Mouse (Mus musculus) T-helper 1 cell (primary cell): ENCODE data around the gene Chmp4b.

Experiments
- in situ Hi-C: fragments of 300-600 bp; cut with MboI, MseI; formaldehyde crosslinking; loops from one replicate; pipeline ENCODE4 v1.15.1; 2025; ENCODE audit warnings: high pct_unique_total_duplicates

Chmp4b gene

DNA sequence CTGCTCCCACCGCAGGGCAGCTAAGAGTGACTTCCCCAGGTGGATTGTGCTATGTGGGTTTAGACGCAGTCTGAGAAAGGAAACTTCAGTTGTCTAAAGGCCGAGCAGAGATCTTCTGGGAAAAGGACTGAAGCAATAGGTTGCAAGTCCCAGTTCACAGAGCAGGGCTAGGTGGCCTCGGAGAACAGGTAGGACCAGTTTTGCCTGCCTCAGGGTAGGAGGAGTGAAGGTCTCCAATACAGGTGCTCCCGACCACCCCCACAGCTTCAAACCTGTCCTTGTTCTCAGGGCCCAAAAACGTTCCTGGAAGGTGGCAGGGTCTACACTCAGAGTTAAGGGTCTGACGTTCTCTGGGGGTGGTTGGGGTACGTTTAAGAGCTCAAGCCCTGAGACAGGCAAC lies at the start of gene Chmp4b:
TSS of gene Chmp4b (plus strand) at position 343 of the 400 bp plus-strand sequence.
- in situ Hi-C loops: no loop called here

DNA sequence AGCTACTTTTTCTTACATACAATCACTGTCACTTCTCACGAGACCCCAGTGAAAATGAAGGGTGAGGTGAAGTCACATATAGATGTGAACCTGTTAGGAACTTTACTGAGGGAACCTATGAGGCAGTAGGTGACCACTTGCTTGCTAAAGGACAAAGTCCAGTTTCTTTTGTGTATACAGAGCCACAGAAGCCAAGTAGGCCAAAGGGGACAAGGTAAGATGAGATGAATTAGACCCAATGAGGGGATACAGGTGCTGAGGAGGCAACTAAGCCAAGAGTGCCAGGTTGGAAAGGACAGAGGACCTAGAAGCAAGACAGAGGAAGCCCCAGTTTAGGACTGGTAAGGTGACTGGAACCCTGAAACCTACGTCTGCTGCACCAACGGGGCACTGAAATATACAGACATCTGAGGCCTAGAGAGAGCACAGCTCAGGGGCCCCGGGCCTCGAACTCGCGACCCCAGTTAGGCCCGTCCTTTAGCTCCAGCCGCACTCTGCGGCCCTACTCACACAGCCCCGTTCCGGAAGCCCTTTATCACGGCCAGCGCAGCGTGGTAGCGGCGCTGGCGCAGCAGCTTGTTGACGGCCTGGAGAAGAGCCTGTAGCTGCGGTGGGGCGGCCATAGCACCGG lies 48.4 kb upstream of the Chmp4b start:
- in situ Hi-C loops: no loop called here

DNA sequence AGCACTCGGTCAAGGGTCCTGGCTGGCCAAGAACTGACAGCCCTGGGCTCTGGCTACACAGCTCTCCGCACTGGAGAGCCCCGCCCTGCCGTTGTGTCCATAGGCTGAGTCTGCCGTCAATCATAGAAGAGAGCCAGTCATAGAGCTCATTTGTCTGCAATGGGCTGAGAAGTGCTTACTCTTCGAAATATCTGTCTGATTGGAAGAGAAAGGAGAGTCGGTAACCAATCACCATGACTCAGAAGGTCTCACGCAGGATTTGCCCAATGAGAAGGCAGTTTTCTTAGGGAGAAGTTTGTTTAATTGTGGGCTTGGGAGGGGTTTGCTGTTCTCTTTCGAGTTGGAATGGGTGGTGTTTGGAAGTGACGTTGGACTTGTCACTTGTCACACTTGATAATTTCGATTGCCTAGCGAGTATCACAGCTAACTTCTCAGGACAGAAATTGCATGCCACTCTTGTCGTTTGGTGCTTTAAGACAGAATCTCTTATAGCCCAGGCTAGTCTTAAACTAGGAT lies 47.8 kb upstream of the Chmp4b start, which contains the start of gene Pxmp4:
TSS of gene Pxmp4 (minus strand) at position 71 of the 516 bp plus-strand sequence.
- in situ Hi-C loops: no loop called here

DNA sequence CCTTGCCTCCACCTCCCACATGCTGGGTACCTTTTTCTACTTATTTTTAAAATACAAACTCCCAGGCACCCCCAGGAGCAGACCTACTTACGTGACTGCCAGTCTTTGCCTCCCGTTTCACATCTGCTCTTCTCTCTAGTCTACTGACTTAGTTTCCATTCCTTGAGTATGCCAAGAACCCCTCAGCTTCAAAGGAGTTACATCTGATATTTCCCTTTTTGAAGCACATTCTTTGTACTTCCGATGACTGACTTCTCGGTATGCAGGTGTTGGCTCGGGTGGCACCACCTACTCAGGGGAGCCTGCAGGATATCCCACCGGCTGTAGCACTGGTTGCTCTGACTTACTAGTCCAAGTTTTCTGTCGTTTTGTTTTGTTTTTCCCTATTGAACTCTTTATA lies 47.3 kb upstream of the Chmp4b start:
- in situ Hi-C loops: no loop called here

DNA sequence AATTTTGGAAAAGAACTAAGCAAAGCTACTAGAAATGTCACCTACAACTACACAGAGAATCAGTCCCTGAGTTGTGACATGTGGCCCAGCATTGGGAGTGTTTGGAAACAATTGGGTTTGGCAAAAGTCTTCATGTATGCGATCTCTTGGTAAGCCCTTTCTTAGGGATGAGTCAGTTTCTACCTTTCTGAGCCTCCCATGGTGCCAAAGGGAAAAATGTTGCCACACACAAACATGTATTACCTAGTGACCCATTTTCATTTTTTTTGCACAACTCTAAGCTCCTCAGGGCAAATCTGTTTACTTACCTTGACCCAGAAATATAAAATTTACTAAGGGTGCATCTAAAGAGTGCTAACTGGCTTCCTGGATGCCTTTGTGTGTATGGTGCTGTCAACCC lies 44.5 kb upstream of the Chmp4b start:
- in situ Hi-C loops: no loop called here

DNA sequence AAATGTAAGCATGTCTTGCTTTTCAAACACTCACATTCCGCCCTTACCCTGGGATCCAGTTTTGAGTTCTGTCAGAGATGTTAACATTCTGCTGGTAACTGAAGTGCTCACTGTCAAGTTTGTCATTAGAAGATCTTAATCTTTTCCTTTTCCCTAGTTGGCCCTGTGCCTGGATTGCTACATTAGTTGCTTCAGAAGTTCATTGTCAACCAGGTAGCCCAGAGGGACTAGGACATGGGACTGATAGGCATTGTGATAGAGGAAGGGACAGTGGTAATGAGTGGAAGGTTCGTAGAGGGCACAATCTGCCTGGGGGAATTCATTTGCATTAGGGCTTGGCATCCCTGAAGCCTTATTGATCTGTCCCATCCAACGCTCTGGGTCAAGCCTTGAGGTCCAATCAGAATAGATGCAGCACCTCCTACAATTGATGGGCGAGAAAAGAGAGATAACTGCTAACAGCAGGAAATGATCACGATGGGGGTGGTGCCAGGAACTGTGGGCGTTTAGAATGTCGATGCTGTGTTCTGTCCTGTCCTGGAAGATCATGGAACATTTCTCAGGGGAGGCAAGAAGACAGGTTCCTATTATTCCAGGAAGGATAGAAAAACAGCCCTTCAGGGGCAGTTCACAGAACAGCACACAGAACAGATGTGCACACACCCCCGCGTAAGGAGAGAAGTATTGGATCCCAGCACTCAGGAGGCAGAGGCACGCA lies 42.3 kb upstream of the Chmp4b start:
- in situ Hi-C loops: no loop called here

DNA sequence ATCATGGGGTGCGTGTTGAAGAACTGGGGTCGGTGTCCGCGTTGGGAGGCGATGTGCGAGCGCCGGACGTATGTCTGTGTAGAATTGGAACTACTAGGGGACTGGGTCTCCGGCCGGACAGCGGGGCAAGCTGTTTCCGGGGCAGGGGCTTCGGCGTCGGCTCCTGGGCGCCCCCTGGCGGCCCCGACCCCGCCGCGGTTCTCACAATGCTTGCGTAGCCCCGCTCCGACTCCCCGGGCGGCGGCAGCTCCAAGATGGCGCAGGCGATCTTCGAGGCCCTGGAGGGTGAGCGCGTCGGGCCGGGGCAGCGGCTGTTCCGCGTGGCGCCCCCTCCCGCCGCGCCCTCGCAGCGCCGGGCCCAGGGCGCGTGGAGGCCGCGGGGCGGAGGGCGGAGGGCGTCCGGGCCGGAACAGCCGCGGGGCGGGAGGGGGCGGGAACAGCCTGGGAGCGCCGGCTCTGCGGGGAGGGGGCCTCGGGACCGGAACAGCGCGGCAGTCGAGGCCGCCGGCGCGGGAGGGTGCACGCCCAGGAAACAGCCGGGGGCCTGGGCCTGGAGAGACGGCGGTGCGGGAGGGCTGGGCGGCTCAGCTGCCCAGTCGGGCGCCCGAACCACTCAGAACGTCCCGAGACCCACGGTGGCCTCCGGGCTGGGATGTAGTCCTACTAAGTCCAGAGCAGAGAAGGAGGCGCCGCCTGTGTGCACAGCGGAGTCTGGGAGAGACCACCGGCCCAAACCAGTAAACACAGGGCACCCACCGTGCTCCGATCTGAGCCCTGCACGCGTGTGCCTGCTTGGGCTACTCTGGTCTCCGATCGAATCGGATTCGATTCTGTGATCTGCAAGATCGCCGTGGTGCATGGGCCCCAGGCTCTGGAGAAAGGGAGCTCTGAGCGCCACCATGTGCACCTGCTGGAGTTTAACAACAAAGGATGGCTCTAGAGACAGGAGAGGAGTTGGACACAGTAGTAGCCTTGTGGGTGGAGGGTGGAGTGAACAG lies 38.1 kb upstream of the Chmp4b start, which contains the start of the genes Zfp341 and 4930519P11Rik:
TSS of gene Zfp341 (plus strand) at position 180 of the 998 bp plus-strand sequence.
TSS of gene 4930519P11Rik (minus strand) at position 320 of the 998 bp plus-strand sequence.
- in situ Hi-C loops: loop anchor here (5.0 kb wide), 1 partner anchor 44 kb away; no protein-coding TSS in a partner anchor

DNA sequence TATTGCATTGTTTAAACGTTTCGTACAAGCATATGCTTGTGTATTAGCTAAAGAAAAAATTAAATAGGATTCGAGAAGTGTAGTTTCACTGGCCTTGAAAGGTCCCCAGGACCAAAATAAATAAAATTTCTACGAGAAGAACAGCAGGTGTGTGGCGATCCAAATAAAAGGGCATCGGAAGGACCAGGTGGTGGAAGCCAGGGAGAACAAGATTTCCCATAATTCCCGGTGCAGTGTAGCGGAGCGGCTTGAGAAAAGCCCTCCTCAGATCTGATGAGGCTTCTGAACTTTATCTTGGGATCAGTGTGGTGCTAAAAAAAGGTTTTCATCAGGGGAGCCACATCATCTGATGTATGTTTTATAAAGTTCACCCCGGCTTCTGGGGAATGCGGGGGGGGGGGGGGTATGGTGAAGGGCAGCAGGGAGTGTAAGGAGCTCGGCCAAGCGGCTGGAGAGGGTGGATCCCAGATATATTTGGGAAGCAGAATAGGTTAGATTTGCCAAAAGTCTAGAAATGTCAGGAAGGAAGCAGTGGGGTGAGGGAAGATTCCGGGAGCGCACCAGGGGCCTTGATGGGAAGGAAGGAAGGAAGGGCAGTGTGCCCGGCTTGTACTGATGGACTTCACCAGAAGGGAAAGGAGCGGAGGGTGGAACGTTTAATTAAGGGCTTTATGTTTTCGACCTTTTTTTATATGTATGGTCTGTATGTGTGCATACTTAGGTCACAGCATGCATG lies 36.5 kb upstream of the Chmp4b start:
- in situ Hi-C loops: loop anchor here (5.0 kb wide), 1 partner anchor 42 kb away; no protein-coding TSS in a partner anchor

DNA sequence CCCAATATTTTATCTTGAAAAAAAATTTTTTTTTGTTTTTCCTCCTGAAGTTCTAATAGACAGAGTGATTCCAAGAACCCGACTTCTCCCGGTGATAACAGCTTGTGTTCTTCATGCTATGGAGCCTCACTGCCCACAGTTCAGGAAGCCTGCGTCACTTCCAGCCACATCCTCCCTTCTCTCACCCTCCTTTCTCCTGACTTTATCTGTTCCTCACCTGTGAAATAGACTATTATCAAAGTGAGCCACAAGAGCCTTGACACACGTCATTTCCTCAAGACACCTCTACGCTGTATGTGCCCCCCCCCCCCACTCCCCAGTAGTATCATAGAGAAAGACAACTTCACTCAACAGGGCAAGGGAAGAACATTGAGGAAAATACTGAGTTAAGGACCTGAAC lies 35.8 kb upstream of the Chmp4b start:
- in situ Hi-C loops: no loop called here

DNA sequence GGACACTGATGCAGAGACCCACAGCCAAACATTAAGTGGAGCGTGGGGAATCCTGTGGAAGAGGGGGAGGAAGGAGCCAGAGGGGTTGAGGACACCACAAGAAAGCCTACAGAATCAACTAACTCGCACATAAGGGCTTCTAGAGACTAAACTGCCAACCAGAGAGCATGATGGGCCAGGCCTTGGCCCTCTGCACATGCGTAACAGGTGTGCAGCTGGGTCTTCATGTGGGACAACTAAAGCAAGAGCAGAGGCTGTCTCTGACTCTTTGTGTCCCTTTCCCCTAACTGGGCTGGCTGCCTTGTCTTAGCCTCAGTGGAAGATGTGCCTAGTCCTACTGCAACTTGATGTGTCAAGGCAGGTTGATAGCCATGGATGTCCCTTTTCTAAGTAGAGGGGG lies 34.4 kb upstream of the Chmp4b start:
- in situ Hi-C loops: no loop called here

DNA sequence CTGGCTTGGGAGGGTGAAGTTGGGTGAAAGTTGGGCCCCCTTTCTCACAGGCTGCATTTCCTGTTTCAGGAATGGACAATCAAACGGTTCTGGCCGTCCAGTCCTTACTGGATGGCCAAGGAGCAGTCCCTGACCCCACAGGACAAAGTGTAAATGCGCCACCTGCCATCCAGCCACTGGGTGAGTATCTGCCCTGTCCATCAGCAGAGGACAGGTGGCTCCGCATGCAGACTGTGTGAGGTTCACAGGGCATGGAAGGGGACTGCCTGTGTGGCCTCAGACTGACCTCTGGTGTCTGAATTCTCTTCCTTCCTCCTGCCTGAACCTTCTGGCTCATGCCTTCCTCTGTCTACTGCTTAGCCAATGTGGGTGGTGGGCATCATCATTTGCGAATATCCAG lies 29.8 kb upstream of the Chmp4b start:
- in situ Hi-C loops: no loop called here

DNA sequence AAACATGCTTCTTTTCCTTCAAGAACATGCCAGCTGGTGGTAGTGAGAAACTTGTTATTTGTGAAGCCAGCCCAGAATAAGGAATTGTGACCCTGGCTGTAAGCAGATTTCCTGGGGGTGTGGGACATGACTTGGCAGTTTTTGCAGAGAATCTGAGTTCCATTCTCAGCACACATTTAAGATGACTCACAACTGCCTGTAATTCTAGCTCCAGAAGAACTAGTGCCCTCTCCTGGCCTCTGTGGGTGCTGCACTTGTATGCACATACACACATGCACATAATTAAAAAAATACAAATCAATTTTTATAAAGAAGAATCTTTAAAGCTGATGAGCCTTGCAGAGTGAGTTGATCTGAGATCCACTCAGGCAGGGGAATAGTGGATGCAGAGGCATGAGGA lies 27.4 kb upstream of the Chmp4b start:
- in situ Hi-C loops: no loop called here

DNA sequence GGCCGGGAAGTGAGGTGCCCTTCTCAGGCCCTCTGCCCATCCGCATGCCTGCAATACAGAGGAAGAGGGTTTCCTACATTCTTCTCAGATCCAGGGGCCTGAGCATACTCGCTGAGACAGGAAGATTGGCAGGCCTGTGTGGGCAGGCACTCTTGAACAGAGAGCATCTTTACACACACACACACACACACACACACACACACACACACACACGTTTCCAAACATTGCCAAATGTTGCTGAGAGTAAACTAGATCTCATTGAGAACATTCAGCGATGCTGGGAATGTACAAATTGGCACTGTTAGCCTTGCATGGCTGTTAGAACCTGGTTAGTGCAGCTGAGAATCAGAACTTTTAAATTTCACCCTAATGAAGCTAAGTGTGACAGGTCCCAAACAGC lies 21.0 kb upstream of the Chmp4b start:
- in situ Hi-C loops: no loop called here

DNA sequence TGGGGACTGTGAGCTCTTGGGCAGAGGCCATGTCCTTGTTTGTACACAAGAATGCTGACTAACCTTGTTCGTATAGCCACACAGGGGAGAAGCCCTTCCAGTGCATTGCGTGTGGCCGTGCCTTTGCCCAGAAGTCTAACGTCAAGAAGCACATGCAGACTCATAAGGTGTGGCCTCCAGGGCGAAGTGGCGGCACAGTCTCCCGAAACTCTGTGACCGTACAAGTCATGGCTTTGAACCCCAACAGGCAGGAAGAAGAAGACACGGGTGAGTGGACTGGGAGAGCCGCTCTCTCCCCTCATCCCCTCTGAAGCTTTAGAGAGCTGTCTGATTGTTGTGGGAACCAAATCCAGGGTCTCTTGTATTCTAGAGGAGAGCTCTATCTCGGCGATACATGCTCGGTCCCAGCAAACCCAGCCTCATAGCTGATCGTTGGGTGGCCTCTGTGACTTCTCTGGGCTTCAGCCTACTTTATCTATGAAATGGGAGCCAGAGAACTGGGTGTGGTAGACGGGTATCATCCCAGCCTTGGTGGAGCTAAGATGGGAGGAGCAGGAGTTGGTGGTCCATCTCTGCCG lies 19.2 kb upstream of the Chmp4b start:
- in situ Hi-C loops: no loop called here

DNA sequence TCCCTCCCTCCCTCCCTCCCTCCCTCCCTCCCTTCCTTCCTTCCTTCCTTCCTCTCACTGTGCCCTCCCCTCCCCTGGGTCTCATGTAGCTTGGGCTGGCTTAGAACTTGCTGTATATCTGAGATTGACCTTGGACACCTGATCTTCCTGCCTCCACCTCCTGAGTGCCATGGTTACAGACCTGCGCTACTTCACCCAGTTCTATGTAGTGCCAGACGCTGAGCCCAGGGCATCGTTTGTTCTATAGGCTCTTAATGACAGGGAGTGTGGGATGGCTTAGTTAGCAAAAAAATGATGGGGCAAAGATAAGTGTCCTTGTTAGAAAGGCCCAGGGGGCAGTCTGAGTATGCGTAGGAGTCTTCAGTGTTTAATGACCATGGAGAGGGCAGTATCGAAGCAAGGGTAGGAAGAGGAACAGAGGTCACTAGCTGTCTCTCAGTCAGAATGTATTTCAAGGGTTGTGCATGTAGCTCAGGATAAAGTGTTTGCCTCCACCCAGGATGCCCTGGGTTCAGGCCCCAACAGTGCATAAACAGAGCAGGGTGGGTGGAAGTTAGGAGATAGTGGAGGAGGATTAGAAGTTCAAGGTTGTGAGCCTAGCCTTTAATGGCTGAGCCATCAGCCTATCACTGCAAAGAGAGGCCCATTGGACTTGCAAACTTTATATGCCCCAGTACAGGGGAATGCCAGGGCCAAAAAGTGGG lies 18.3 kb upstream of the Chmp4b start:
- in situ Hi-C loops: no loop called here

DNA sequence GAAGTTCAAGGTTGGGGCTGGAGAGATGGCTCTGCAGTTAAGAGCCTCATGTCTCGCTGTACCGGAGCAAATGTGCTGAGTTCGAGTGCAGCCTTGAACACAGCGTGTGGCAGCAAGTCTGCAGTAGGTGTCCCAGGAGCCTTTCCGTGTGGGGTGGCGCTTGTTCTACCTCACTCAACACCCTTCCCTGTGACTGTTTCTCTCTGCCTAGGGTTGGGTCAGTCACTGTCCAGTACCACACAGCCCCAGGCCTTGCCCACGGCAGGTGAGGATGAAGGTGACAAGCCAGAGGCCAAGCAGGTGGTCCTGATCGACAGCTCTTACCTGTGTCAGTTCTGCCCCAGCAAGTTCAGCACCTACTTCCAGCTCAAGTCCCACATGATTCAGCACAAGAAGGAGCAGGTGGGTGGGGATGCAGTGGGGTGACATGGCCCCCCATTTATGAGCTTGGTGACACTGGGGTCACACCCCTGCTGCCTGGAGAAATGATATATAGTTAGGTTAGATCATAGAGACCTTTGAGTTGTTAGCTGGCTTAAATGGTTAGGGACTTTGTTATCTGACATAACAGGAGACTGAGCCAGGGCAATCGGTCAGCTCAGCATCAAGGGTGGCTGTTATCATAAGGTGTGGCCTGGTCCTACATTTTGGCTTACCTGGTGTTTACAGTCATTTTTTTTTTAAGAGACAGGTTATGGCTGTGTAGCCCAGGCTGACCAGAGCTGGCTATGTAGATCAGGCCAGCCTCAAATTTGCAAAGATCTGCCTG lies 17.4 kb upstream of the Chmp4b start:
- in situ Hi-C loops: no loop called here

DNA sequence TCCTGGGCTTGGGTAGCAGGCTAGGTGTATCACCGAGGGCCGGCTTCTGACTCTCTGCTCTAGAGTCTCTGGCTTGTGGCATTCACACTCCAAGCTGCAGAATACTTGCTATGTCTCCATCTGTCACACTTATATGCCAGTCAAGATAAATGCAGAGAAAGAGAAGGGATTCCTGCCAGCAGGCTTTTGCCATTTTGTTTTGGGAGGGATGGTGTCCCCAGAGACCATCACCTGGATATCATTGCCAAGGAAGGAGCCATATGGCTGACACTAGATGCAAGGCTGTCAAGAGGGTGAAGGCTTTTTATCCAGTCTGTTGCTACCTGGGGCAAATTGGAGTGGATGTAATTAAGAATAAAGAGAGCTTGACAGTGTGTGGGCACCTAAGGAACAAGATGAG lies 15.7 kb upstream of the Chmp4b start:
- in situ Hi-C loops: no loop called here

DNA sequence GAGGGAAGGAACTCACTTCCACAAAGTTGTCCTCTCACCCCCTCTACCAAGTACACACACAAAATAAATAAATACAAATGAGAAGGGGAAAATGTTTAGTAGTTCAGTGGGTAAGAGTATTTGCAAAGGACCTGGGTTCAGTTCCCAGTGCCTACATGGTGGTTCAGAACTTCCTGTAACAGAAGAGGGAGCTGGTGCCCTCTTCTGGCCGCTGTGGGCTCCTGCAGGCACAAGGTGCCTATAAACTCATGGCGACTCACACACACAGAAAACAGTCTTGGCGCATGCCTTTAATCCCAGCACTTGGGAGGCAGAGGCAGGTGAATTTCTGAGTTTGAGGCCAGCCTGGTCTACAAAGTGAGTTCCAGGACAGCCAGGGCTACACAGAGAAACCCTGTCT lies 13.0 kb upstream of the Chmp4b start:
- in situ Hi-C loops: no loop called here

DNA sequence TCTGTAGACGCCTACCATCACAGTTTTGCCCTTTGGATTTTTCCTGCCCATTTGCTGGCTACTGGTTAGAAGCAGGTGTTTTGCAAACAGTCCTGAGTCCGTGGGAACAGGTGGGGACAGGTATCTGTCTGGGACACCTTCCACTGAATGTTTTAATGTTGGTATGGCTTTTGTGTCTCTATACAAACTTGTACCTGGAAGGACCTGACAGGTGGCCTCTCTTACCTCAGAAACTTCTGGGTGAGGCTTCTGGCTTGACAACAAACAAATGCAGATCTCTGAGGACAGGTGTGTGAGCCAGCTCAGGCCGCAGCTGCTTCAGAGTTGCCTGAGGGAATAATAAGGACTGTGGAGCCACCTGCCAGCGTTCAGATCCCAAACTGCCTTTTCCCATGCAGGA lies 12.4 kb upstream of the Chmp4b start:
- in situ Hi-C loops: no loop called here
